Comparison of ENCODE assay signal across 17 mouse cellular contexts in the genomic region with DNA sequence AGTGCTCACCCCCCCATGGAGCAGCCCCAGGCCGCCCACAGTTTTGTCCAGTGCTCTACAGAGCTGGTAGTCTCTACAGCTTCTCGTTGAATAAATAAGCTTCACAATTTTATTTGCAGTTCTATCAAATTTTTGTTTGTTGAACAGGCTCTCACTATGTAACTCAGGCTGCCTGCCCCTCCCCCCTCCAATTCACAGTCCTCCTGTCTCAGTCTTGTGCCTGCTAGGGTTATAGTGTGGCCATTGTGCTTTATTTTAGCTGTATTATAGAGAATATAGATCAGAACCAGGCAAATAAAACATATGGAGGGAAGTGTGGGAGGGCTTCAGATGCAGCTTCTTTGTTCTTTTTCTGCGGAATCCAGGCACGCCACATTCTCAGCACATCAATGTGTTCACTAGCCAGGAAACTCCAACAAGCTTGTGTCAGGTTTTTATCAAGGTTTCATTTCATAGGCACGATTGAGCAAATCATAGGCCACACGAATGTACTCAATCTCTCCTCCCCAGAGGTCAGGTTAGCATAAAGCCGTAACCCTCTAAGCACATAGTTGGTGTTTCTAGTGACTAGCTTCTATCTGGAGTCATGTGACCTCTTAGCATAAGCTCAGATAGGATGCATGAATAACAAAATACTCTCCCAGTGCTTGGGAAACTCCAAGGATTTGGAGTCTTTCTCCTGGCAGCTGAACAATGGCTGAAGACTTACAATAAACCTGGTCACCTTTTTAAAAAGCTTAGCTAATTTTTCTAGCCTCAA.
A peak's percentile ranks its signal among the peaks of the same experiment; 100 is the strongest.
DNase-seq lines count a peak whose midpoint lies in the region; ATAC-seq and TF ChIP-seq lines count a peak whose summit lies in the region.
"Had no signal": no experiment of that assay in that cellular context is flagged by ENCODE, and none has a peak within 500 bp of the region (broad histone marks: within the 10 kb centered on the region; RNA-seq: fewer than 3 reads in every experiment).

No protein-coding gene starts in this region.

- WGBS in forebrain, embryonic 14.5 days = 74% methylated on average over 7 of the region's 7 CpGs
- 45% methylated on average over 7 of the region's 7 CpGs for WGBS in midbrain, embryonic 12.5 days

- no peak overlapping the region for H3K4me2 ChIP-seq in forebrain, embryonic 14.5 days (ENCODE audit: low read length)
- H3K4me2 ChIP-seq in midbrain, embryonic 12.5 days (replicated peaks) = no peak overlapping the region; the same call in 1 of the 2 replicates
- H3K4me2 ChIP-seq: intestine, embryonic 15.5 days; kidney, embryonic 15.5 days had no signal

- H3K4me3 ChIP-seq in layer of hippocampus, adult 2 months = no peak overlapping the region
- H3K4me3 ChIP-seq in forebrain, embryonic 14.5 days (ENCODE audit: low read depth, low read length) = no peak overlapping the region
- H3K4me3 ChIP-seq in midbrain, embryonic 12.5 days = no peak overlapping the region
- H3K4me3 ChIP-seq: intestine, embryonic 15.5 days; kidney, embryonic 15.5 days had no signal

- no peak overlapping the region for H3K9ac ChIP-seq in forebrain, embryonic 14.5 days (ENCODE audit: low read length)
- no peak overlapping the region for H3K9ac ChIP-seq in midbrain, embryonic 12.5 days (replicated peaks)
- H3K9ac ChIP-seq: intestine, embryonic 15.5 days; kidney, embryonic 15.5 days had no signal

- no peaks in the 10 kb centered on the region for H3K27me3 ChIP-seq in forebrain, embryonic 14.5 days (replicated peaks; ENCODE audit: control insufficient read depth, insufficient read depth, low read length)
- no peaks in the 10 kb centered on the region for H3K27me3 ChIP-seq in midbrain, embryonic 12.5 days
- H3K27me3 ChIP-seq: intestine, embryonic 15.5 days; kidney, embryonic 15.5 days had no signal

- ATAC-seq in forebrain, embryonic 14.5 days = no peak
- ATAC-seq in midbrain, embryonic 12.5 days (ENCODE audit: low FRiP score, low read depth) = peak; percentile 58; the same call in 1 of the 2 replicates
- no peak for ATAC-seq in inflammation-experienced regulatory T-cells, adult 6 months
- ATAC-seq: intestine, embryonic 15.5 days had no signal

- no peaks in the 10 kb centered on the region; the same call in 1 of the 2 replicates for H3K4me1 ChIP-seq in forebrain, embryonic 14.5 days (ENCODE audit: control insufficient read depth, insufficient read depth, low read length)
- H3K4me1 ChIP-seq in midbrain, embryonic 12.5 days = peaks cover 12% of the 10 kb centered on the region
- H3K4me1 ChIP-seq: intestine, embryonic 15.5 days; kidney, embryonic 15.5 days had no signal

- H3K9me3 ChIP-seq in forebrain, embryonic 14.5 days (replicated peaks; ENCODE audit: control insufficient read depth, low read length) = no peaks in the 10 kb centered on the region
- no peaks in the 10 kb centered on the region for H3K9me3 ChIP-seq in midbrain, embryonic 12.5 days
- H3K9me3 ChIP-seq: intestine, embryonic 15.5 days; kidney, embryonic 15.5 days had no signal

- peak overlapping the region; percentile 20; the same call in 1 of the 2 replicates for H3K27ac ChIP-seq in layer of hippocampus, adult 2 months
- 0 out of 2 replicates have a peak overlapping the region, but pooled peaks have one; percentile 17 for H3K27ac ChIP-seq in forebrain, embryonic 14.5 days (ENCODE audit: low read depth, low read length)
- peak overlapping the region; percentile 77 for H3K27ac ChIP-seq in midbrain, embryonic 12.5 days (replicated peaks)
- H3K27ac ChIP-seq: intestine, embryonic 15.5 days; kidney, embryonic 15.5 days had no signal

- DNase-seq in layer of hippocampus, adult 2 months (ENCODE audit: low spot score in 2 of 2) = no peak
- no peak for DNase-seq in layer of hippocampus, postnatal 25 days (ENCODE audit: extremely low spot score in 1 of 2, low spot score in 1 of 2)
- DNase-seq in ZHBTc4 (ENCODE audit: low read depth, low spot score) = peak; percentile 14
- DNase-seq in forebrain, embryonic 14.5 days (ENCODE audit: low spot score) = no peak
- DNase-seq in urinary bladder, postnatal 14 days (ENCODE audit: low spot score) = no peak
- no peak for DNase-seq in adrenal gland, adult 18-20 months (ENCODE audit: low spot score in 2 of 2)
- DNase-seq: adrenal gland, postnatal 10 days; cerebellum, adult 9-10 months; embryo, embryonic 11 days; layer of hippocampus, adult 9-11 months; lung, adult 2 months; spleen, adult 18-20 months; thymus, postnatal 25 days had no signal

- TF ChIP-seq CTCF in layer of hippocampus, adult 2 months (conservative IDR thresholded peaks at IDR 0.05) = no peak

- 0 out of 2 replicates have a peak, but pooled peaks cover 17% of the 10 kb centered on the region for H3K36me3 ChIP-seq in forebrain, embryonic 14.5 days (ENCODE audit: control insufficient read depth, insufficient read depth, low read length)
- H3K36me3 ChIP-seq in midbrain, embryonic 12.5 days = peaks cover 3% of the 10 kb centered on the region; the same call in 1 of the 2 replicates
- H3K36me3 ChIP-seq: intestine, embryonic 15.5 days had no signal

Comparison
In these comparisons a context has a peak if more than half of its experiments do, and no peak if none do; other contexts are left out.
1. H3K27ac ChIP-seq: peak in every context shown above with its lines; median percentile 77 in midbrain, embryonic 12.5 days; 20 in layer of hippocampus, adult 2 months; 17 in forebrain, embryonic 14.5 days.